Mouse (Mus musculus) regulatory T cell (primary cell): ENCODE results near the gene Gm20388.

Source experiments
- in situ Hi-C: fragments of 300-600 bp; cut with MboI, MseI; formaldehyde crosslinking; loops from one replicate; pipeline ENCODE4 v1.15.1; 2025; ENCODE audit warnings: high pct_unique_total_duplicates

Gene Gm20388

GRCm38 (mm10) chr8:122068609-122069008 is 2158.0 kb downstream of the Gm20388 start:
- in situ Hi-C loops, result no loop called here

DNA sequence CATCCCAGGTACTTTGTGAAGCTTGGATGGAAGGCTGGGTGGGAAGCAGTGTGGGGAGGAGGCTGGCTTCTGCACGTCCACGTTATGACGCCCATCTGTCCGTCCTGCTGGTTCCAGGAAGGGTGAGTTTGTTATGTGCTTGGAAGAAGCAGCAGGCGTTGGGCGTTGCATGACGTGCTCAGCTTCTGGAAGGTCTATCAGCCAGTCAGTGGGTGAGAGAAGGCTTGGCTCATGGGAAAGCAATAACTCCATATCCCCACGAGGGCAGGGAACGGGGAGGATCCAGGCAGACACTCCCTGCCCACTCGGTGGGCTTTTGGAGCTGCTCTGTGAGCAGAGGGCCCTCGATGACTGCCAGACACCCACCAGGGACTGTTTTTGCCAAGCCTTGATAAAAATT is 2158.6 kb downstream of the Gm20388 start:
- in situ Hi-C loops, result no loop called here

DNA sequence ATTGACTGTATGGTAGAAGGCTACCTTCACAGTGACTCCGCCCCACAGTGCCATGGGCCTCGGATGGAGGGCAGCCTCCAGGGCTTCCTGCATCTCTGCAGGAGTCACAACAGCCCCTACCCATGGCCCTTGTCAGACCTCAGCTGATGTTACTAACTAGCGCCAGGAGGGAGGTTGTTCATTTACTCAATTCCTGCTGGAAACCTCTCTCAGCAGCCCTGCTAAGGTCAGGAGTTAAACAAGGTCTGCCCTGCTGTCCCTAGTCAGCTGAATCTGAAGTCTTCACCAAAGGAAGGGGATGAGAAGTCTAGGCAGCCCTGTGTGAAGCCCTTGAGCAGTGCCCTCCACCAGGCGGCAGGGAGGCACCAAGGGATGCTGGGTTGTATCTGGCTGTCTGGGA is 2160.6 kb downstream of the Gm20388 start:
- in situ Hi-C loops, result no loop called here

GRCm38 (mm10) chr8:122073964-122074363 is 2163.3 kb downstream of the Gm20388 start:
- in situ Hi-C loops, result no loop called here

GRCm38 (mm10) chr8:122074442-122074841 is 2163.8 kb downstream of the Gm20388 start:
- in situ Hi-C loops, result no loop called here

DNA sequence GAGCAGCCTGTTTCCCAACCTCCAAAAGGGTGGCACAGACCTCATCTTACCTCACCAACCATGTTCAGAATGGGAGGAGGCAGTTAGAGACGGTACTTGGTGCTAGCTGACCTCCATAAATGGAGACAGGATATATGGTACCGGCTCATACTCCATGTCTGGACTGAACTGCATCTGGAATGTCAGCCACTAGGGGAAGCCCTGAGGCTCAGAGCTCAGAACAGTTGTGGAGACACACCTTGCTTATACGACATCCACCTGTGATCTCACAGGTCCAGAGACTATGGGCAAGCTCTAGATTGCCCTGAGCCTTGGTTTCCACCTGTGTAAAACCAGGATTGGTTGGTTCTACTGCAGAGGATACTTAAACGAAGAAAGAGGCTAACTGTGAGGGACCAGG is 2164.3 kb downstream of the Gm20388 start:
- in situ Hi-C loops, result no loop called here

DNA sequence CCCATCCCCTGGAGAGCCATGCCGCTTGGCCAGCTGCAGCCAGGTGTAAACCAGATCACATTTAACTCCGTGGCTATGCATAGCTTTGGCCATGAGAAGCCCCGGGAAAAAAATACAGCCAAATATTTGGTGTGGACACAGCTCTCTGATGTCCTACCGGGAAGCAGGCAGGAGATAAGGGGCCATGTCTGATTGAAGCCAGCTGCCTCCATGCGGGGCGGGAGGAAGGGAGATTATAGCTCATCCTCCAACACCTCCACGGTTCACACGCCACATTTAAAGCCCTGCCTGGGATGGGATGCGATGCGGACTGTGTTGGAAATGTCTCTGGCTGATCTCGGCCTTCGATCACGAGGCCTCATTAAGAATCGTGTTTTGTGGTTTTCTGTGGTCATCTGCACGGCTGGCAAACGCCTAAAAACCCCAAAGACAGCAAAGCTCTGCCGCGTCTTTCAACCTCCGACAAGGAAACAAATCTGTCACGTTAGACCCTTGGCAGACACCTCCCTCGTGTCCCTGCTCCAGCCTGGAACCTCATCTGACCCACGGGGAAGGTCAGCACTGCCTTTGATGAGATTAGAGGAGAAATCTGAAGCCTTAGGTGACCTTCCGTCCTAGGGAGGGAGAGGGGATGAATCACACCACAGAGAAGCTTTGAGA is 2165.7 kb downstream of the Gm20388 start:
- in situ Hi-C loops, result no loop called here

- in situ Hi-C loops, result no loop called here
Observed at GRCm38 (mm10) chr8:122078321-122078720, 2167.7 kb downstream of the Gm20388 start.

GRCm38 (mm10) chr8:122079093-122079492 is 2168.5 kb downstream of the Gm20388 start:
- in situ Hi-C loops, result no loop called here

DNA sequence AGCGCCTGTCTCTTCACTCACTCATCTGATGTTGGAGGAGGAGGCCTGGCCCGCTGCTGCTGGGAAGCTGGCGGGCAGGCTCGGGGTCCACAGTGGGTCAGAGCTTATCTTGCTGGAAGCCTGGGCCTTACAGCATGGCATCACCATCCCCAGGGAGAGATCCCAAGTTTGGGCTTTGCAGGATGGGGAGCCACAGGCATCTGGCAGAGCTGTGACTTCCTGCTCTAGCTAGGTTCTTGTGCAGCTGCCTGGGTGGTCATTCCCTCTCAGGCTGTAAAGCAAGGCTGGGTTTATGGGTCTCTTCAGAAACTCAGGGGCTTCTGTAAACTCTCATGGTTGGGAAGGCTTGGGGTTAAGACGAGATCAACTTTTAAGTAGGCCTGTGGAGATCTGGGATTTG is 2169.7 kb downstream of the Gm20388 start:
- in situ Hi-C loops, result no loop called here

DNA sequence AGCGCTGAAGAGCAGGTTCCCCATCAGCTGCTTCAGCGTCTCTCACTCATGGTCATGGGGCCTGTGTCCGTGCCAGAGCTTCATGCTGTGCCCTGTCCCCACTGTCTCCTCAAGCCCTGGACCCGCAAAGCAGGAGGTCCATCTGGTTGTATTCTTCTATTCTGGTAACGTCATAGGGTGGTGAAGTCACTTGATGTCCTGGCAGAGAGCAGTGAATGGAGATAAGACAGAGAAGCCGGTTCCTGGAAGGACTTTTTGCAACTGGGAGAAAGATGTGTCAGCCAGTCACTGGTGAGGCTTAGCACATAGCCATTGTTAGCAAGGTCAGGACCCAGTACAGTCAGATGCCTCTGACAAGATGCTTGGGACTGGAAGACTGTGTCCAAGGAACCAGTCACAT is 2172.8 kb downstream of the Gm20388 start:
- in situ Hi-C loops, result no loop called here

DNA sequence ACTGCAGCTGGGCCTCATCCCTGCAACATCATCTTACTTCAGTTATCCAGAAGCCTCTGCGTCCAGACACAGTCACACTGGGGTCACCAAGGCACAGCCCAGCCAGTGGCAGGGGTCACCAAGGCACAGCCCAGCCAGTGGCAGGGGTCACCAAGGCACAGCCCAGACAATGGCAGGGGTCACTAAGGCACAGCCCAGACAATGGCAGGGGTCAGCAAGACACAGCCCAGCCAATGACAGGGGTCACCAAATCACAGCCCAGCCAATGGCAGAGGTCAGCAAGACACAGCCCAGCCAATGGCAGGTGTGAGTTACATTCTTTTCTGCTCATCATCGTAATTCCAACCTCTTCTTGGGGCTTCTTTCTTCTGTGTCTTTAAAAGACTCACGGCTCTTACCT is 2173.5 kb downstream of the Gm20388 start:
- in situ Hi-C loops, result no loop called here

- in situ Hi-C loops, result no loop called here
Observed at GRCm38 (mm10) chr8:122084726-122085410, 2174.2 kb downstream of the Gm20388 start.

DNA sequence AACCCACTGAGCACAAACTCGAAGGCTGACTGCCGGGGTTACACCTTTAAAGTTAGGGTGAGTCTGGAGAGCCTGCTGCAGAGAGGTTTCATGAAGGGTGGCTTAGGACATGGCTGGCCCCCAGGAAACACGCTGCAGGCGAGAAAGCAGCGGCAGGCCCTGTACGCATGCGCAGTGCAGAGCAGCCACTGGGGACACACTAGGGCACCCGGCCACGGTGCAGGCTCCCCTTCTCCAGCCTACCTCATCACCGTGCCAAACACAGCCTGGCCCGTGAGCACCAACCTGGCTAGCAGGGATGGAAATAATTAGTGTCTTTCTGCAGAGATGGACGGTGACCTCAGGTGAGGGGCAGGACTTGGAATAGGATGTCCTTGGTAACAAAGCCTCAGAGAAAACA is 2175.4 kb downstream of the Gm20388 start:
- in situ Hi-C loops, result no loop called here

DNA sequence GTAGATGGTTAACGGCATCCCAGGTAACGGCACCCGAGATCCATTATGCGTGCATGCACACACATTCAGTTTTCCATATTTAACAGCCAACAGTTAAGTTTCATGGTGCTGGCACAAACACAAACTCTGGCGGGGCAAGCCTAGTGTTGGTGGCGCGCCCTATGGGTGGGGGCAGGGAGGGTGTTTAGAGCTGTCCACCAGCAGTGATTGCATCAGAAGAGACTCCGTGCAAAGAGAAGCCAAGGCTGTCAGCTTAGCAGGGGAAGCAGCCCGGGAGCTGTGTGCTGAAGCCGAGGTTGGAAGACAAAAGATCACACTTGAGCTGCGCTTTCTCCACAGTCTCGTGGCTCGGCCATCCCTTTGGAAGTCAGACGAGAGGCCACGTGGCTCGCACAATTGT is 2178.0 kb downstream of the Gm20388 start:
- in situ Hi-C loops, result no loop called here

- in situ Hi-C loops, result no loop called here
Observed at GRCm38 (mm10) chr8:122089186-122089700, 2178.6 kb downstream of the Gm20388 start.

- in situ Hi-C loops, result no loop called here
Observed at GRCm38 (mm10) chr8:122092476-122092875, 2181.8 kb downstream of the Gm20388 start.

- in situ Hi-C loops, result no loop called here
Observed at GRCm38 (mm10) chr8:122098766-122099165, 2188.1 kb downstream of the Gm20388 start.

- in situ Hi-C loops, result no loop called here
Observed at GRCm38 (mm10) chr8:122099711-122100220, 2189.1 kb downstream of the Gm20388 start.

DNA sequence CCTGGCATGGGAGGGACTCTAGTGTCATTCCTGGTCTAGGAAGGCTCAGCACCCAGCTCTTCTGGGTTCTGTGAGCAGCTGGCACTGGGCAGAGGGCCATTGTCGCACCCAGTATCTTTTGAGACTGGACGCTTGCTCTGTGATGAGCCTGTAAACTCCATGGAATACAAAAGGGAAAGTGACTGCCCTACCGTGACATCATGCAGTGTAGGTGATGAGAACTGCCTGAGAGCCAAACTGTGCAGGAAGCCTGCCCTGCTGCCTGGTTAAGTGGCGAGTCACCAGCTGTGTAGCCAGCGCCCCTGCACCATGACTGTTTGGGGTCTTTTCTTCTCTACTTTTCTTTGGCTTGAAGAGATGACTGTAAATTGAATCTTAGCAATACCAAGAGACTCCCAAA is 2191.2 kb downstream of the Gm20388 start:
- in situ Hi-C loops, result no loop called here

DNA sequence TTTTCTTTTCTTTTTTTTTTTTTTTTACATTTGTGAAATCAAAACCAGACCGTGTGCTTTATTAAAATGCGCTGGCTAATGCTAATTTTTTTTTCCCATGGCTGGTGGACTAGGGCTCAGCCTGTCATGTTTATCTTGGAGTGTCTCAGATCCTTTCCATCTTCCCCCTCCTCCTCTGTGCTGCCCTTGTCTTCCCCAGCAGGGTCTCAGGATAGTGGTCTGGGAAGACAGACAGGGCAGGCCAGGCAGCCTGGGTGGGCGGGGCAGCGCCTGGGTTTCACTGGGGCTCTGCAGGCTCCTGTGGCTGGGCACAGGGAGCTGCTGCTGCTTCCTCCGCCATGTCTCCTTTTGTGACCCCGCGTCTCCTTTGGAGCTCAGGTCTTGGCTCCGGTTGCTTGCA is 2191.6 kb downstream of the Gm20388 start:
- in situ Hi-C loops, result no loop called here

- in situ Hi-C loops, result no loop called here
Observed at GRCm38 (mm10) chr8:122103241-122103640, 2192.6 kb downstream of the Gm20388 start.

DNA sequence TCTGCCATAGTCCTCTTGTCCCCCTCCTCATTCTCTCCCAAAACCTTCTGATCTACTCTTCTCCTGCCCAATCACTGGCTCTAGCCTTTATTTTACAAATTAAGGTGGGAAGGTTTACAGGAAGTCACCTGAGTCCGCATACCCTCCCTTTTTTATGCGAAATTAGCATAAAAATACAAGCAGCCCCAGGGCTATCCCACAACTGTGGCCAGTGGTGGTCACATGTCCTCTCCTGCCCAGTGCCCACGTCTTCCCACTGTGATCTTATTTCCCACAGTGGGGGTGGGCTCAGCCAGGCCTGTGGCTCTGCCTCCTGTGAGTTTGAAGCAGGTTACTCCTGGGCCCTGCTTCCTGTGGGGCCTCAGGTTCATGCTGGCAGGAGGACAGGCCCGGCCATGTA is 2194.0 kb downstream of the Gm20388 start:
- in situ Hi-C loops, result no loop called here
